Mouse (Mus musculus): ENCODE results near the gene Fancc.

Fancc gene

DNA sequence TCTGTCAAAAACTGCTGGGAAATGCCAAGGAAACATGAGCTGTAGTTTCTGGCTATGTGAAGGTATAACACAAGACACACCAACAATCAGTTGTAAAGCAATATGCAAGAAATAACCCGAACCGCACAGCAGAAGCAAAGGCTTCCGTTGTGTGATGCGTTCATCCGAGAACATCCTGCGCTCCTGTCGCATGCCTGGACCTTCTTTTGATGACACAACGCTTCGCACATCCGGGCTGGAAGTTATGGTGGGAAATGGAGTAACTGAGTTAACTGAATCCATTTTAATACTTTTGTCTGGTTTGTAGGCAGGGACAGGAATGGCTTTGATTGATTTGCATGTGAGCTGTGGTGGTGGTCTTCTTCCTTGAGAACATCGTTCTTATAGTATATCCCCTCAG, 249.4 kb downstream of the Fancc start:
- no peak for DNase-seq (ENCODE audit: low read depth, low spot score)

DNA sequence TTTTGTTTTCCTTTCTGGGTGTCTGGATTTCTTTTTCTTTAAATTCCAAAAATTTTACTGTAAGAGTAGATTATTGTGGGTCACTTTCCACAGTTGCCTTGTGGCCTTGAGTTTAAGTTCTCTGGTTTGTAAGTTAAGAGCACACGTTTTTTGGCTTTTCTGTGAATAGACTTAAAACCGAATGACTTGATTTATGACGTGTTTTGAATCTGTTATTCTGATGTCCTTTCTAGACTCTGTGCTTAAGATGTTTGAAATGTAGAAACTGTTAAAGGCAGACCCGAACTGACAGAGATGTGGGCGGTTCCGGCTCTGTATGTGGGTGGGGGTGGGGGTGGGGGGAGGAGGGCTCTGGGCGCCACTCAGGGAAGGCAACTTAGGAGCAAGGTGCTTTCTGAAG, 250.0 kb downstream of the Fancc start:
- DNase-seq (ENCODE audit: low read depth, low spot score), result no peak

DNA sequence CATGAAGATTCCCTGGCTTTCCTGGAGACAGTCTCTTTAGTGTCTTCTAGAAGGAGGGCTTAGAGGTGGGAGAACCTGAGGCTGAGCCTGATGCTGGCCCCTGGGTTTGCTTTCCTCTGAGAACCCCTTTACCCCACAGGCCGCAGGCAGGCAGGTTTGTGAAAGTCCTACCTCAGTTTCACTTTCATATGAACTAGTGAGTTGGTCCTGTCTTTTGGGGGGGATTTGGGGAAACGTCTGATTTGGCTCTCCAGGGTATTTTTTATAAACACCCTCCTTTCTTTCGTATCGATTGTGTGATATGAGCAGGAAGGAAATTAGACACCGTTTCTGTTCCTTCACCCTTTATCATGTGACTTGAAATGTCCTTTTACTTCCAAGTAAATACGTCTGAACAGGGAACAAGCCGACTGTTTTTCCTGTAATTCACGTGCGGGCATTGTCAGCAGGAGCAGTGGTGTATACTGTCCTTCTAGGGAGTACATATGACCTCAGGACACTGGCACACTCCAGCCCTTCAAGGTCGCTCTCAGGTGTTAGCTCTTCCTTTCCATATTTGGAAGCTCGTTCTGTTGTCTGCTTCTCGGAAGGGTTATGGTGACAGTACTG, 250.6 kb downstream of the Fancc start:
- peak; percentile 21 for DNase-seq (ENCODE audit: low read depth, low spot score)

DNA sequence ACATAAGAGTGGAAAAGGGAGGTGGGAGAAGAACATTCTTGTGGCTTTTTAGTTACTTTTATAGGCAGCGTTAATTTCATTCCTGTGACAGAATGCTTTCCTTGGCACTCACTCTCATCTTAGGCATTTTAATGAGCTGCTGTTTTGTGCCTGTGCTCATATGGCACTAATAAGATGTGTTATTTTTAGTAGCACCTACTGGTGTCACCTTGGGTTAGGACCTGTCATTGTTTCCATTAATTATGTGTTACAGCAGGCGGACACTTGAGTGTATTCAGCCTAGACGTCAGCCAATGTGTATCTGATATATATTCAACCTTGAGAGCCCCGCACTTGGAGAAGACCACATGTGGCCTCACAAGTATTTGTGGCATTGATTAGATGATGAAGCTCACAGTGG, 251.3 kb downstream of the Fancc start:
- no peak for DNase-seq (ENCODE audit: low read depth, low spot score)

DNA sequence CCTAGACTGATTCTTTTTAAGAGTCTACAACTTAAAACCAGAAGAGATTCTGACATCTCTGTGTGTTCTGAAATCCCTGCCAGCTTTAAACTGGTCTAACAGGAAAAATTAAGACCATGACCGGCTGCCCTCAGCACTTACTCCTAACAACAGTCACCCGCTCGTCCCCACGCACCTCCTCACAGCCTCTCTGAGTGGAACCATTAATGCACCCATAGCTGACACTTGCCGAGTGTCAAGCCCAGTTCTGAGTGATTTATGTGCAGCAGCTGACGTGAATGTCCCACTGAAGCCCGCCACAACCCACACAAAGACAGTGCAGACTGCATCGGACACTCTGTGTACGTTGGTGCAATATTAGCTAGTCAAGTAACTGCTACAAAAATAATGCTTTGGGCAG, 251.9 kb downstream of the Fancc start:
- no peak for DNase-seq (ENCODE audit: low read depth, low spot score)

DNA sequence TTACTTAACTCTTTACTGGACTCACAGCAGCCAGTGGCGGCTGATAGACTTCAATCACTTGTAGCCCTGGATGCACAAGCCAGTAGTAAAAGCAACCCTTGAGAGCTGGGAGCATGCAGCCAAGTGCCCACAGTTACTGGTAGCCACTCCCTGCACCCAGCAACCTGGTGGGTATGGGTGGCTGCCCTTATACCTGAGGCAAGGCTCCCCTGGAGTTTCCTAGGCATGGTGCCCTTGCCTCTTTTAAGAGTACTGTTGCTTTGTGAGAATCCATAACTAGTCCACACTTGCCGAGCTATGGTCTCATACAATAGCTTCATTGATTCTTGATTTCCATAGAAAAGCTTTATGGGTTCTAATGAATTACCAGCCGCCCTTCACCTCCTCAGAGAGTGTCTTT, 252.7 kb downstream of the Fancc start:
- DNase-seq (ENCODE audit: low read depth, low spot score), result no peak

DNA sequence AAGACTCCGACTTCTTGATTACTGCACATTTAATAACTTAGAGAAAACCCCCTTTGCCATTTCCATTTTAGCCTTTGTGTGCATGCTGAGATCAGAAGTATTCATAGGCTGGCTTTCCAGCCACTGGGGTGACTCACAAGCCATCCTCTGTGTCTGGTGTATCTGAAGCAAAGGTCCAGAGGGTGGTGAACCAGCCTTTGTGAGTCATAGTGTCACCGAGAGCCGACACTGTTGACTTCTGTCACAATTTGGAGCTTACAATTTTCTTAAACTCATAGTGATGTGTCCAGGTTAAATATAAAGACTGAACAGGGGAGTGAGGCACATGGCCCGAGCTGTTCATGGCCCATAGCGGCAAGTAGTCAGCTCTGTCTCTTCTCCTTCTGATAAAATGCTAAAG, 253.5 kb downstream of the Fancc start:
- DNase-seq (ENCODE audit: low read depth, low spot score), result no peak

DNA sequence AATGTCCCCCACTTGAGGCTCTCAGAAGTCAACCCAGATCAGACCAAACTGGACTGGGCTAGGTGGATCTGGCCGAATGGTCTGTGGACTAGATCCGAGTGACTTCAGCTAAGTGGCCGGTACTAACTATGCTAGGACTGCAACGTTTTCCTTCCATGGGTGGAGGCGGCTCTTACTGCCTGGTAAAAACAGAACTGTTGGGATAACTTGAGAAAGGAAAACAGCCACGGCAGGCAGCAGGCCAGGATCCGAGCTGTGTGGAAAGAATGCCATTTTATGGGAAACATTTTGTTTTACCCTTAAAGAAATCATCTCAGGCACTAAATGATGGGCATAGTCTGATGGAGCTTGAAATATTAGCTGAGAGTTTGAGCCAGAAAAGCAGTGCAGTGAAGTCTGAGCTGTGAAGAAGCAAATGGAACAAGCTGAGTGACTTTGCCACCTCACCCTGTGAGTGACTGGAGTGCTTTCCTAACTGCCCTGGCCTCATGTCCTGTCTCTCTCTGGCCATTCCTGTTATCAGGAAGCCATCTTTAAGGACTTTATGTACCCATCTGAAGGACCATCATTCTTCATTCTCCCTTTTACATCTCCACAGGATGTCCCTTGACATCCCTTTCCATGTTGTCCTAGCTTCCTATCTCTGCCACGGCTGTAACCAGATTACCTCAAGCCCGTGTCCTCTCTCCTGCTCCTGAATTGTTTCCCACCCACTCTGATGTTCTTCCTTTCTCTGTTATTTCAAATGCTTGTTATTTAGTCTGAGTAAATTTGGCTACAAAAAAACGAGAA, 254.5 kb downstream of the Fancc start:
- no peak for DNase-seq (ENCODE audit: low read depth, low spot score)

DNA sequence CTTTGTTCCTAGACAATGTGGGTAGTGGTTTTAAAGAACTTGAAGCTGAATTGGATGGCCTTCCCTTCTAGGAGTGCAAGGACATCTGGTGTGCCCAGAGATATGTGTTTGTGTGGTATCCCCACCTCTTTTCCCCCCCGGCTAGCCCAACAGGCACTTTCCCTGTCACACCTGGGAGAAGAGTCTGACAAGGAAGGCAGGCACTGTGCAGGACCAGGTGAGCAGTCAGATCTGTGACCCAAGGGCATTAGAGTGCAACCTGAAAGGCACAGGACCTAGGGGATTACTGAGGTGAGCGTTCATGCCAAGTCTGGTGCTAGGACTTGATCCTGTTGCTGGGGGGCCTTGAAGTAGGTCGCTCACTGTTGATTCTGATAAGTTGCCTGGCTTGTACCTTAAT, 255.4 kb downstream of the Fancc start:
- DNase-seq (ENCODE audit: low read depth, low spot score), result no peak

DNA sequence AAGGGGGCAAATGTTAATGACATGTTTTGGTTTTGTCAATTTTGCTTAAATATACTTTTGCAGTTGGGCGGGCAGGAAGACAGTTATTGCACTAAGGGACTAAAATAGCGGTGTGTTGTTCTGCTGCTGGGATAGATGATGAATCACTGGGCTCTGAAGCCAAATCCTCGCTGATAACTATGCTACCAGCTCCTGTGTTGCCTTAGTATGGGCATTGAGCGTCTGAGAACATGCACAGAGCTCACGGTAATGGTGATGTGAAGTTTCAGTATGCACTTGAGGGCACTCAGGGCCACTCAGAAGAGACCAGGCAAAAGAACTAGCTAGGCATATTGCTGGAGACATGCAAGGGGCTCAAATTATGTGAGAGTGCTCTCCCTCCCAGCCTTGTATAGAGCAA, 256.2 kb downstream of the Fancc start:
- DNase-seq (ENCODE audit: low read depth, low spot score), result no peak

DNA sequence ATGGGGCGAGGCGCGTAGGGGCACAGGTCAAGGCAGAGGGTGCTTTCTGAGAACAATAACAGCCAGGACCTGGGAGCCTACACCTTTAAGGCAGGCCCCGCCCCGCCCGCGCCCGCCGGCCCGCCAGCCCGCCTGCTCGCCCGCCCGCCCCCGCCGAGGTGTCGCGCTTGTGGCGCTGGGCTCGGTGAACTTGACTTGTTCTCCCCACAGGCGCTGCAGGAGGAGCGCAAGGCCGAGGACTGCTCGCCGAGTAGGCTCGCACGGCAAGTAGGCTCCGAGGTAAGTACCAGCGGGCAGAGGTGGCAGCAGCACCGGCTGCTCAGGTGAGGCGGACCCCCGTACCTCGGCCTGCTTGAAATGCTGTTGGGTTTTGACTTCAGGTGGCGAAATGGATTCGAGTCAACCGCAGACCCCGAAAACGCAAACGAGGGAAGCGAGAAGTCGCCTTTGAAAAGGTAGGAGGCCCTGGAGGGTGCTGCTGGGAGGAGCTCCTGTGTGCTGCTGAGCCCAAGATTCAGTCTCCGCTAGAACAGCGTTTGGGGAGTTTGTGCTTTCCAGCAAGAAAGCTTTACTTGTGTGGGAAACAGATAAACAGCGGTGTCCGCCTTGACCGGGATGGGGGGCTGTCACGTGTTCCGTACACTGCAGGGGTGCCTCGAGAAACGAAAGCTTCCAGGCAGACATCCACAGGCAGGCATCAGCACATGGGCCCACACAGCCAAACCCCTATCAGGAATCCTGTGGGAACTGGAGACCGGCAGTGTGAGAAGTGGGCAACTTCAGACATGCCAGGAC, 257.0 kb downstream of the Fancc start:
- DNase-seq (ENCODE audit: low read depth, low spot score), result peak; percentile 89

DNA sequence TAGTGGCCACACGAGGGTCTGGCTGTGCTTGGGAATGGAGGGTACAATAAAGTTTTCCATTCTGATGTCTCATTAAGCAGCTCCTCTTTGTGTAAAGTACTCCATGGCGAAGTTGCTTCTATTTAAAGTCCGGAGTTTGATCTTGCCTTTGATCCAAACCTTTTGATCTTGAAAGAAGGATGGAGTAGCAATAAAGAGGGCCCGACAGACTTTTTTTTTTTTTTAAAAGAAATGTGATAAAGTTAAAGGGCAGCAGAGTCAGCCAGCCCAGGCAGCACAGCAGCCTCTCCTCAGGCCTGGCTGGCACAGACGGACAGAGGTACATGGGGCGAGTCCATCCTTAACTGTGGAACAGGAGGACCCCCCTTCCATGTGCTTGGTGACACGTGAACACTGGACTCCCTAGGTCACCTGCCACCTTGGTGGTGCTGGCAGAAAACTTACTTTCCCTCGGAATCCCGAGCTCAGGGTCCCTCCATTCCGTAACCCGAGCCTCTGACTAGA, 257.7 kb downstream of the Fancc start:
- peak; percentile 36 for DNase-seq (ENCODE audit: low read depth, low spot score)

DNA sequence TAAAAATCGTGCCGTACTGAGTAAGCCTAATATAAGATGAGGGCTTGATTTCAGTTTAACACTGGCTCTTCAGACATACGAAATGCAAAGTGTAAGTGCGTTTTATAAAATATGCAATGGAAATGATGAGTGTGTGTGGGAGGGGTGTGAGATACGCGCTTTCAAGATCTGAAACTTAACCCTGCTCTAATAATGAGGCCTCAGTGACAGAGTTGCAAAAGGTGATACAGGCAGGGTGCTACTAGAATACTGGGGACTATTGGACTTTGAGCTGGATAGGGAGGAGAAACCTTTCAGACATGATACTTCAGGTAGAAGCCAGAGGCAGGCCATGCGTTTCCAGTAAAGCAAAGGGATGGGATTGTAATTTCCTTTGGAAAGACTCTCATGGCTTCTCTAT, 259.0 kb downstream of the Fancc start:
- DNase-seq (ENCODE audit: low read depth, low spot score), result no peak

DNA sequence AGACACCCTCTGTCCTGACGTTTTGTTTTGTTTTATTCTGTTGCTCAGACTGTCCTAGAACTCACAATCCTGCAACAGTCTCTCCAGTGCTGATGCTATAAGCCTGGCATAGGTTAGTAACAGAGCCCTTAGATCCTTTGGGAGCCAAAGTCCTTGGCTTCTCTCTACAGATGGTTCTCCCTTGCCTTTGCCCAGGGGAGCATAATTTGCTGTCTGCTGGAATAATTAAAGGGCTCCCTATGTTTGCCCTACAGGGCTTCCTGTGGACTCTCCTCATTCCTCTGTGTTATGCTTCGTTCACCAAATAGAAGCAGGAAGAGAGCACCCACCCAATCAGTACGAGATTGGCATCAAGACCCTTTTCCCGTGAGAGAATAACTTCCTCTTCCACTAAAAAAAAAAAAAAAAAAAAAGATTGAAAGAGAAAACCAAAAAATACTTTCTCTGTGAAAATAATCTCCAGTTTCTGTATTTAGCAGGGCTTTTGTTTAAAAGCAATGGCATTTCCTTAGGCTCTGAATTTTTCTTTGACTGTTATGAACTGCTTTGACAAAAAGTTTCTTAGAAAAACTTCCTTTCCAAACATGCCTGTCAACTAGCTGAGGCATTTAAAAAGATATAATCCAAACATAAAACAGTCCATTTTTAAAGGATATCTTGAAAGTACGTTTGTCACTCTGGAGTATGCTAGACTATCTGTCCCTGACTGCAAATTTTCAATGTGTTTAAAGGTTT, 260.8 kb downstream of the Fancc start:
- DNase-seq (ENCODE audit: low read depth, low spot score), result no peak

DNA sequence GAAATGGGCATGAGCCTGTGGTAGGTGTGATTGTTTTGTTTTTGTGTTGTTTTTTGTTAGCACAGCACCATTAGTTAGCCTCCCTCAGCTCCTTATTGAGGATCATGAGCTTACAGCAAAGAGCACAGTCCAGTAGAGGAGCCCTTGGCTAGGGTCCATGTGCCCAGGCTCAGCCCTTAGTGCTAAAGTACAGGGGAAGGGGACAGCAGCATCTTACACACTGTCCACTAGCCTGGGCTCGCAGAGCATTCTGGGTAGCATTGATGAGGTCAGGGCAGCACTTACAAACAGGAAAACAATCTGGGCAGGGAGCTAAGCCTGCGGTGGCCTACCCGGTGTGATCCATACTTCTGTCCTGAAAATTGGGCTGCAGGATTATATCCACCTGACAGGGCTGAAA, 261.5 kb downstream of the Fancc start:
- no peak for DNase-seq (ENCODE audit: low read depth, low spot score)

Measured in ZHBTc4 (cell line).